Mouse (Mus musculus): Measurements from ENCODE around the gene Lekr1.

Lekr1 gene

GRCm38 (mm10) chr3:65656902-65657660 lies 8.9 kb upstream of the Lekr1 start:
- no peak for DNase-seq

- no peak for DNase-seq
Observed at GRCm38 (mm10) chr3:65658081-65658612, 7.9 kb upstream of the Lekr1 start.

- peak; percentile 85 for DNase-seq
Observed at GRCm38 (mm10) chr3:65658721-65659619, 7.1 kb upstream of the Lekr1 start.

GRCm38 (mm10) chr3:65659620-65659932 lies 6.5 kb upstream of the Lekr1 start:
- DNase-seq, result no peak

GRCm38 (mm10) chr3:65660336-65660735 lies 5.7 kb upstream of the Lekr1 start:
- DNase-seq, result no peak

- DNase-seq, result peak in 1 of 2 experiments; percentile 35
Observed at GRCm38 (mm10) chr3:65661731-65662130, 4.3 kb upstream of the Lekr1 start.

- DNase-seq, result peak; percentile 33 to 48
Observed at GRCm38 (mm10) chr3:65663176-65663575, 2.9 kb upstream of the Lekr1 start.

GRCm38 (mm10) chr3:65670216-65670615 lies 4.2 kb downstream of the Lekr1 start:
- no peak for DNase-seq

GRCm38 (mm10) chr3:65673725-65674124 lies 7.7 kb downstream of the Lekr1 start:
- no peak for DNase-seq

- no peak for DNase-seq
Observed at GRCm38 (mm10) chr3:65680612-65681011, 14.6 kb downstream of the Lekr1 start.

- DNase-seq, result no peak
Observed at GRCm38 (mm10) chr3:65689705-65690104, 23.7 kb downstream of the Lekr1 start.

GRCm38 (mm10) chr3:65690850-65691249 lies 24.8 kb downstream of the Lekr1 start:
- no peak for DNase-seq

GRCm38 (mm10) chr3:65699704-65700103 lies 33.7 kb downstream of the Lekr1 start:
- no peak for DNase-seq

GRCm38 (mm10) chr3:65714372-65714771 lies 48.3 kb downstream of the Lekr1 start:
- DNase-seq, result no peak

GRCm38 (mm10) chr3:65717406-65717805 lies 51.4 kb downstream of the Lekr1 start:
- no peak for DNase-seq

- no peak for DNase-seq
Observed at GRCm38 (mm10) chr3:65722897-65723296, 56.9 kb downstream of the Lekr1 start.

GRCm38 (mm10) chr3:65723664-65724063 lies 57.6 kb downstream of the Lekr1 start:
- no peak for DNase-seq

GRCm38 (mm10) chr3:65737816-65738215 lies 71.8 kb downstream of the Lekr1 start:
- no peak for DNase-seq

GRCm38 (mm10) chr3:65744936-65745335 lies 78.9 kb downstream of the Lekr1 start:
- DNase-seq, result no peak

- no peak for DNase-seq
Observed at GRCm38 (mm10) chr3:65764511-65765508, 98.8 kb downstream of the Lekr1 start.

- DNase-seq, result no peak
Observed at GRCm38 (mm10) chr3:65766387-65766786, 100.4 kb downstream of the Lekr1 start.

GRCm38 (mm10) chr3:65767202-65767862 lies 101.3 kb downstream of the Lekr1 start:
- DNase-seq, result no peak

Data from B cell, adult 2 months (primary cell).